Mouse (Mus musculus) neural tube, embryonic 12.5 days (tissue): Measurements from ENCODE around the gene Synpo2. TPM values are rescaled to one million over a fixed set of nuclear protein-coding genes. Genes with fewer than 3 reads are reported as not detected.

Experiments
- ATAC-seq: fragments of 200-750 bp; cut with Nextera tagmentation; 2 replicates; pipeline ENCODE4 v1.8.0; 2017; ENCODE audit warnings: low read depth, mild to moderate bottlenecking, moderate TSS enrichment, moderate library complexity; ENCODE audit not compliant: low FRiP score
- H3K27ac ChIP-seq: fragments of 300-500 bp; sonication (generic); 2 replicates; pipeline ENCODE4 v1.5.1; 2016
- H3K27me3 ChIP-seq: fragments of 300-500 bp; sonication (generic); replicated peaks from 2 replicates; pipeline ENCODE4 v1.6.1; 2016; ENCODE audit warnings: mild to moderate bottlenecking
- H3K36me3 ChIP-seq: fragments of 300-500 bp; sonication (generic); 2 replicates; pipeline ENCODE4 v1.6.1; 2016; ENCODE audit warnings: mild to moderate bottlenecking
- H3K4me1 ChIP-seq: fragments of 300-500 bp; sonication (generic); 2 replicates; pipeline ENCODE4 v1.6.1; 2016
- H3K4me2 ChIP-seq: fragments of 300-500 bp; sonication (generic); replicated peaks from 2 replicates; pipeline ENCODE4 v1.6.1; 2016; ENCODE audit warnings: mild to moderate bottlenecking
- H3K4me3 ChIP-seq: fragments of 300-500 bp; sonication (generic); 2 replicates; pipeline ENCODE4 v1.5.1; 2016
- H3K9ac ChIP-seq: fragments of 300-500 bp; sonication (generic); 2 replicates; pipeline ENCODE4 v1.6.1; 2016; ENCODE audit warnings: mild to moderate bottlenecking
- H3K9me3 ChIP-seq: fragments of 300-500 bp; sonication (generic); 2 replicates; pipeline ENCODE4 v1.6.1; 2016; ENCODE audit warnings: mild to moderate bottlenecking
- WGBS: fragments of 180-500 bp; shearing (Covaris S2); methylation state at CpG from one replicate; pipeline ENCODE4 v1.1.7; 2016; 5-methylcytosine and 5-hydroxymethylcytosine counted together
- polyA plus RNA-seq: library from polyadenylated mRNA; unstranded; fragments of >200 nt; fragmentation: Nextera tagmentation; extraction: Ambion mirVana; gene quantifications from 2 replicates; pipeline ENCODE4 v1.2.1, GENCODE M21; 2016

The Synpo2 gene
- polyA plus RNA-seq, 1 experiment from 2014 or later, result 3.5 TPM

DNA sequence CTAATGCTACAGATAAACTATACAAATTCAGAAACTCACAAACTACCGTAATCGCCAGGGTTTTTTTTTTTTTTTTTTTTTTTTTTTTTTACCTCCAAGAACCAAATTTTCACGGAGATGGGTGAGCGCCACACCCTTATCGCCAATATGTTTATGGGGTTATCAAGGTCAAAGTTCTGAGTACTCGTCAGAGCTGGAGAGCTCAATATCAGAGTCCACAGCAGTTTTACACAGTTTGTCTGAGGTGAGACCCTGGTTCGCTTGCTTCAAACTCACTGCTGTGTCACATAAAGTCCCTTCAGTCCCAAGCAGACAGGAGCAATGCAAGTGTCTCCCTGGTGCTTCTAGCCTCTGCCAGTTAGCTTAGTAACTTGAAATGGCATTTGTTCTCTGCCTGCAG, 60.8 kb downstream of the Synpo2 start:
- no peaks in the 10 kb centered on the region for H3K36me3 ChIP-seq
- H3K9ac ChIP-seq, result no peak overlapping the region
- 91% methylated on average over 7 of the region's 7 CpGs for WGBS
- no peaks in the 10 kb centered on the region for H3K9me3 ChIP-seq
- no peaks in the 10 kb centered on the region for H3K27me3 ChIP-seq
- ATAC-seq, result no peak
- no peak overlapping the region for H3K4me3 ChIP-seq
- H3K4me2 ChIP-seq, result no peak overlapping the region
- H3K4me1 ChIP-seq, result no peaks in the 10 kb centered on the region
- H3K27ac ChIP-seq, result no peak overlapping the region

DNA sequence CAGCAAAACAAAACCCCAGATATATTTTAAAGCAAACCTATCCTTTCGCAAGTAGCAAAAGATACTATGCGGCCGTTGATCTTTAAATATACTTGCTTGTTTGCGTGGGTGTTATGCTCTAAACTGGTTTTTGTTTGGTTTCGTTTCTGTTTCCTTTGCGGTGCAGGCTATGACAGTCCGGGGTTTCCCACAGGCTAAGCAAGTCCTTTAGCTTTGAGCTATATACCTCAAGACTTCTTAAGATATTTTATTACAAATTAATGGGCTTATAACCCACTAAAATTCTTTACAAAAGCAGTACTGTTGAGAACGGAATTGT, 61.6 kb downstream of the Synpo2 start:
- Histone ChIP-seq H3K4me3 (no peak overlapping the region), H3K4me1 (no peaks in the 10 kb centered on the region), H3K36me3 (no peaks in the 10 kb centered on the region), H3K27ac (no peak overlapping the region), H3K27me3 (no peaks in the 10 kb centered on the region), H3K9ac (no peak overlapping the region), H3K9me3 (no peaks in the 10 kb centered on the region), H3K4me2 (no peak overlapping the region)
- WGBS, result 93% methylated on average over 8 of the region's 8 CpGs
- no peak for ATAC-seq

DNA sequence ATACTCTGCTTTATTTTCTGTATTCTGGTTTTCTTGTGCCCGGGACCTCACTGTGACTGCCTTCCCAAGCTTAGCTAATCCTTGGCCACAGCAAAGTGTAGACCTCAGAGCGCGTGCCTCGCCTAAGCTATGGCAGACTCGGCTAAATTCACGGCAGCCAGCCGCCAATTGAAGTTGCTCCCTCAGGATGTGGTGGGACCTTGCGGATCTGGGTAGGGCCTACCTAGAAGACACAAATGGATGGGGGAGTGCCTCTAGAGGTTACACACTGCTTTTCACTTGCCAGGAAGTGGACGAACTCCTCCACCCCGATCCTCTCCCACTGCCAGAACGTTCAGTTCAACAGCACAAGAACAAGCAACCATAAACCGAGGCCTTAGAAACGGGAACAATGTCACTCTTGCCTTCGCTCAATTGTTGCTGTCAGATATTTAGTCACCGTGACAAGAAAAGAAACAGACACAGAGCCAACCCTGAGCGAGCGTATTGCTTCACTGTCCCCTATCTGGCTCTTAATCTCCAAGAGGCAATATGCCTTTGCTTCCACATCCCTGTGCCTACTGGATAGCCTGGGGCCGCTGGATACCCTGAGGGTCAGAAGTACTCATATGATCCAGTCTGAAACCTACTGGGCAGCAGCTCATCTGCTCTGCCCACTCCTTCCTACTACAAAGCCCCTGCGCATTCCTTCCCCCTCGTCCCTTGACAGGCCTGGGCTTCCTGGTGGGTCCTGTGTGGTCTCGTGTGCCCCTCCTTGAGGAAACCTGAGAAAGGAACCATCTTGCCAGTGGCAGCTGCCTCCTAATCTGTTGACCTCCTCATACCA, 62.2 kb downstream of the Synpo2 start:
- H3K4me2 ChIP-seq, result no peak overlapping the region
- H3K9me3 ChIP-seq, result no peaks in the 10 kb centered on the region
- no peak for ATAC-seq
- 82% methylated on average over 21 of the region's 21 CpGs for WGBS
- H3K9ac ChIP-seq, result no peak overlapping the region
- no peak overlapping the region for H3K4me3 ChIP-seq
- H3K27ac ChIP-seq, result no peak overlapping the region
- H3K27me3 ChIP-seq, result no peaks in the 10 kb centered on the region
- no peaks in the 10 kb centered on the region for H3K36me3 ChIP-seq
- no peaks in the 10 kb centered on the region for H3K4me1 ChIP-seq

- Histone ChIP-seq H3K36me3 (no peaks in the 10 kb centered on the region), H3K27ac (no peak overlapping the region), H3K4me3 (no peak overlapping the region), H3K4me2 (no peak overlapping the region), H3K9ac (no peak overlapping the region), H3K9me3 (no peaks in the 10 kb centered on the region), H3K4me1 (no peaks in the 10 kb centered on the region), H3K27me3 (no peaks in the 10 kb centered on the region)
- ATAC-seq, result no peak
- WGBS, result 83% methylated on average over 5 of the region's 5 CpGs
These were observed 63.8 kb downstream of the Synpo2 start for GRCm38 (mm10) chr3:123172151-123172550.

DNA sequence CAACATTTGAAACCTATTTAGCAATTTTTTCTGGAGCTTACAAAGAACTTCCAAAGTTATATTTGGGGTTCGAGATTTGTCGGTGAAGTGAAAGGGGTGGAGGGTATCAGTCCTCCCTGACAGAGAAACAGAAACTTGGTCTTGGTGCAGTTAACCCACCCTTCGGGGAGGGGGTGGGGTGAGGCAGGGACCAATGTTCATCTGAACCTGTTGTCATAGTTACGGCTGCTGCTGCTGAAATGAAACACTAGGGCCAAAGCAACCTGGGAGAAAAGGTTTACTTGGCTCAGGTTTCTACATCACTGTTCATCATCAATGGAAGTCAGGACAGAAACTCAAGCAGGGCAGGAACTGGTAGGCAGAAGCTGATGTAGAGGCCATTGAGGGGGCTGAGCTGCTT, 66.6 kb downstream of the Synpo2 start:
- no peak overlapping the region for H3K27ac ChIP-seq
- 83% methylated on average over 4 of the region's 4 CpGs for WGBS

DNA sequence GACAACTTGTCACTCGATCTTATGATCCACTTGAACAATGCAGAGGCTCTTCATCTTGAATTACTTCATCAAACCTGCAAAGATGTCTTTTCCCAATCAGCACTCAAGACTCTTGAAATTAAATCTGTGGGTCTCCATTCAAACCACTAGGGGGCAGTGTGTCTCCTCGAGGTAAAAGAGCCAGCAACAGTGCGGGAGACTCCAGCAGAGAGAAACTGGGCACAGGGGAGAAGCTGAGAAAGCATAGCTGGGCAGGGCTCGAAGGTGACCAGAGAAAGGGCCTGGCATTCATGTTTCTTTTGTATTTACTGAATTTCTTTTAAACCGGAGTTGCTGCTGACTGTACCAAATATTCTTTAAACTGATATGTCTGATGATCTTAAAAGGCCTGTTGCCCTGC, 67.1 kb downstream of the Synpo2 start:
- no peaks in the 10 kb centered on the region for H3K27me3 ChIP-seq
- WGBS, result 13% methylated on average over 5 of the region's 5 CpGs
- no peak overlapping the region for H3K9ac ChIP-seq
- H3K4me3 ChIP-seq, result no peak overlapping the region
- no peaks in the 10 kb centered on the region for H3K4me1 ChIP-seq
- H3K36me3 ChIP-seq, result no peaks in the 10 kb centered on the region
- no peaks in the 10 kb centered on the region for H3K9me3 ChIP-seq
- peak; percentile 44; the same call in 1 of the 2 replicates for ATAC-seq
- no peak overlapping the region for H3K27ac ChIP-seq
- no peak overlapping the region for H3K4me2 ChIP-seq

More for the DNA sequence above, 66.6 kb downstream of the Synpo2 start:
- H3K9ac ChIP-seq, result no peak overlapping the region
- no peak for ATAC-seq
- H3K36me3 ChIP-seq, result no peaks in the 10 kb centered on the region
- H3K4me1 ChIP-seq, result no peaks in the 10 kb centered on the region
- H3K4me2 ChIP-seq, result no peak overlapping the region
- no peak overlapping the region for H3K4me3 ChIP-seq
- H3K27me3 ChIP-seq, result no peaks in the 10 kb centered on the region
- H3K9me3 ChIP-seq, result no peaks in the 10 kb centered on the region

DNA sequence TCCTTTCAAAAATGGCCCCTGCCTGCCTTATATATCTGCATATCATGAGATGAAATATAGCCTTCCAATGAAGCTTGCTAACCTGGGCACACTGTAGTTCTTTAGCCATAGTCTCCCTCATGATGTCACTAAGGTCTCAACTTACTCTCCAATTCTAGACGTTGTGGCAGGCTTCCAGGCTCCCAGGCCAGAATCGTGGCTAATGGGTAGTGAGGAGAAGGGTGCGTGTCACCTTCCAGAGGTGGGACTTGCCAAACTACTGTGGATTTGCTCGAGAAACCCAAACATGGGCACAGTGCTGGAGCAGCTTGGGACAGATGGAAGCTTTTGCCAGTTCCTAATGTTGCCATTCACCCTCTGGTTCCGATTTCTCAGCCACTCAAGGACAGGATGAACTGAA, 69.5 kb downstream of the Synpo2 start:
- Histone ChIP-seq H3K27me3 (no peaks in the 10 kb centered on the region), H3K4me1 (peaks cover 5% of the 10 kb centered on the region), H3K4me2 (no peak overlapping the region), H3K9ac (no peak overlapping the region), H3K4me3 (no peak overlapping the region), H3K27ac (no peak overlapping the region), H3K9me3 (no peaks in the 10 kb centered on the region), H3K36me3 (no peaks in the 10 kb centered on the region)
- no peak for ATAC-seq
- WGBS, result 68% methylated on average over 5 of the region's 5 CpGs

DNA sequence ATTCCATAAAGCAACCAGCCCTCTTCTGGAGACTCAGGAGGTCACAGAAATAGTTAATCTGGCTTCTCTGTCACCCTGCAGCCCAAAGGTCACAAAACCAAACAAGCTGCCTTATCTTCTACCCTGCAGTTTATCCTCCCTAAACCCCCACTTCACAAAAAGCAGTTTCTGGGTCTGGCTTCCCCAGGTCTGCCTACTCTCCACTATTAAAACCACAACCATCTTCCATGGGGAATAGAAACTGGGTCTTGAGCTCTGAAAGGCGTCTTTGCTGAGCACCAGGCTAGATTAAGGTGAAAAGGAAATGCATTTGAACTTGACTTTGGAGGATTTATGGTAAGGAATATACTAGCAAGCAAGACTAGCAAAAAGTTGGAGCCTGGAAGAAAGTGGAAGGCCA, 71.8 kb downstream of the Synpo2 start:
- no peak overlapping the region for H3K27ac ChIP-seq
- H3K4me3 ChIP-seq, result no peak overlapping the region
- no peaks in the 10 kb centered on the region for H3K27me3 ChIP-seq
- H3K4me1 ChIP-seq, result peaks cover 5% of the 10 kb centered on the region
- no peak overlapping the region for H3K9ac ChIP-seq
- no peaks in the 10 kb centered on the region for H3K36me3 ChIP-seq
- ATAC-seq, result no peak
- H3K4me2 ChIP-seq, result no peak overlapping the region
- WGBS, result 75% methylated on average over 1 of the region's 1 CpGs
- no peaks in the 10 kb centered on the region for H3K9me3 ChIP-seq

GRCm38 (mm10) chr3:123163192-123163523, 72.8 kb downstream of the Synpo2 start:
- ATAC-seq, result peak; percentile 33; the same call in 1 of the 2 replicates
- WGBS, result 36% methylated on average over 4 of the region's 4 CpGs

GRCm38 (mm10) chr3:123162289-123163191, 73.4 kb downstream of the Synpo2 start:
- Histone ChIP-seq H3K4me2 (no peak overlapping the region), H3K27me3 (no peaks in the 10 kb centered on the region), H3K36me3 (no peaks in the 10 kb centered on the region), H3K9ac (no peak overlapping the region), H3K9me3 (no peaks in the 10 kb centered on the region), H3K27ac (no peak overlapping the region), H3K4me3 (no peak overlapping the region), H3K4me1 (peaks cover 5% of the 10 kb centered on the region)
- peak; percentile 49; the same call in 1 of the 2 replicates for ATAC-seq
- WGBS, result 37% methylated on average over 6 of the region's 6 CpGs

More at GRCm38 (mm10) chr3:123163192-123163523, 72.8 kb downstream of the Synpo2 start:
- no peak overlapping the region for H3K4me3 ChIP-seq
- no peaks in the 10 kb centered on the region for H3K27me3 ChIP-seq
- no peak overlapping the region for H3K27ac ChIP-seq
- H3K9me3 ChIP-seq, result no peaks in the 10 kb centered on the region
- H3K36me3 ChIP-seq, result no peaks in the 10 kb centered on the region
- no peak overlapping the region for H3K4me2 ChIP-seq
- no peak overlapping the region for H3K9ac ChIP-seq
- H3K4me1 ChIP-seq, result peaks cover 5% of the 10 kb centered on the region

- Histone ChIP-seq H3K27me3 (no peaks in the 10 kb centered on the region), H3K9me3 (no peaks in the 10 kb centered on the region), H3K9ac (no peak overlapping the region), H3K27ac (no peak overlapping the region), H3K4me2 (no peak overlapping the region), H3K4me1 (peaks cover 5% of the 10 kb centered on the region), H3K36me3 (no peaks in the 10 kb centered on the region), H3K4me3 (no peak overlapping the region)
- 17% methylated on average over 4 of the region's 4 CpGs for WGBS
- ATAC-seq, result no peak
These were observed 75.2 kb downstream of the Synpo2 start for GRCm38 (mm10) chr3:123160792-123161191.

DNA sequence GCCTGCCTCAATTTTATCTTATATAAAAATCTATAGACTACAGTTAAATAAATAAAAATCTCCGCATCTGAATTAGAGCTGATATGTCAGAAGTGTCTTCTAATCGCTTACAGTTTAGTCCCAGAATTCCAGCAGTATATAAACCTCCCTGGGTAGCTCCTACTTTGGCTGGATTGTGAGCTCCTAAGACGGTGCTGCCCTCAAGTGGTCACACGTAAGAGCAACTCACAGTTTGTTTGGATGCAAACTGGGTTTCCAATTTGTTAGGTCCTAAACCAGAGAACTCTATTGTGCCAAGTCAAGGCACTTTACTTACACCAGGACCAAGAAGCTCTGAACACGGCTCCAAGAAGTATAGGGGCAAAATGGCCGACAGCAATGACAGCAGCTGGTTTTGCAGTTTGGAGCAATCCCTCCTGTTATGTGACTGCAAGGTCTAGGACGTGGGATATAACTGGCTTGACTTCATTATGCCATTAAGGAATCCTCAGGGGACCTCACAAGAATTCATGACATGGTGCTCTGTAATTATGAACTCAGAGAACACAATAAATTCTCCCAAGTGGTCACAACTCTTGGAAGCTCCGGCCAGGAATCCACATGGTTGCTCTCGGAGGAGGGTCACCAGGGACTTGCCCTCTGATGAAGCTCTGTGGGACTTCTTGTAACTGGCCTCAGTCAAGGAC, 76.7 kb downstream of the Synpo2 start:
- no peak overlapping the region for H3K9ac ChIP-seq
- H3K36me3 ChIP-seq, result no peaks in the 10 kb centered on the region
- no peak overlapping the region for H3K4me3 ChIP-seq
- H3K27ac ChIP-seq, result no peak overlapping the region
- WGBS, result 33% methylated on average over 9 of the region's 9 CpGs
- no peak overlapping the region for H3K4me2 ChIP-seq
- no peaks in the 10 kb centered on the region for H3K27me3 ChIP-seq
- no peaks in the 10 kb centered on the region for H3K9me3 ChIP-seq
- peaks cover 5% of the 10 kb centered on the region for H3K4me1 ChIP-seq
- peak; percentile 30; the same call in 1 of the 2 replicates for ATAC-seq
